Mouse (Mus musculus): ENCODE measurements around the gene Gm8232. TPM values are rescaled to one million over a fixed set of nuclear protein-coding genes. Genes with fewer than 3 reads are reported as not detected.
"Not testable (repeated sequence)": the region's sequence is repeated elsewhere in the genome, so short reads cannot be mapped to it uniquely, and the experiment has no call there.

Gm8232 gene
- polyA plus RNA-seq (2014; fragmentation: Nextera tagmentation; extraction: Ambion mirVana): not detected in 2 replicates

DNA sequence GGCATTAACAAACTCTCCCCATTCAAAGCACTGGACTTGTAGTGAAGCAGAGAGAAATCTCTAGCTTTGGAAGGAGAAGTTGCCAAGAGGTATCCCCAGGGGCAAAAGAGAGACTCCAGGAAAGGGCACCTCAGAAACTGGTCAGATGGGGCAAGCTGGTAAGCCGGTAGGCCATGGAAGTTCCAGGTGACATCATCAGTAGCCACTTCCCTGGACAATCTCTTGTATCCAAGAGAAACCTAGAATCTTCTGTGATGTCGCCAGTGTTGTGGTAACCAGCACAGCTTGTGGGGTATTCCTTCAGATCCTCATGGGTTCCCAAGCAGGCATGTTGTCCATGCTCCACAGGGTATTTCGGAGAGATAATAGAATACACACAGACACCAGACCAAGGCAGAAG, at the start of gene Gm8232:
Gene Gm8232 (plus strand): TSS at position 301 of the 400 bp plus-strand sequence.
- not testable (repeated sequence) for H3K36me3 ChIP-seq (ENCODE audit: control insufficient read depth, insufficient read depth, low read length); H3K27me3 ChIP-seq (replicated peaks; ENCODE audit: control insufficient read depth, insufficient read depth, low read length); H3K9ac ChIP-seq (ENCODE audit: low read length); DNase-seq (ENCODE audit: low spot score); H3K9me3 ChIP-seq (replicated peaks; ENCODE audit: control insufficient read depth, low read length); ATAC-seq; H3K27ac ChIP-seq (ENCODE audit: low read depth, low read length); H3K4me2 ChIP-seq (ENCODE audit: low read length); H3K4me3 ChIP-seq (ENCODE audit: low read depth, low read length); H3K4me1 ChIP-seq (ENCODE audit: control insufficient read depth, insufficient read depth, low read length)
- 94% methylated on average over 3 of the region's 3 CpGs for WGBS

DNA sequence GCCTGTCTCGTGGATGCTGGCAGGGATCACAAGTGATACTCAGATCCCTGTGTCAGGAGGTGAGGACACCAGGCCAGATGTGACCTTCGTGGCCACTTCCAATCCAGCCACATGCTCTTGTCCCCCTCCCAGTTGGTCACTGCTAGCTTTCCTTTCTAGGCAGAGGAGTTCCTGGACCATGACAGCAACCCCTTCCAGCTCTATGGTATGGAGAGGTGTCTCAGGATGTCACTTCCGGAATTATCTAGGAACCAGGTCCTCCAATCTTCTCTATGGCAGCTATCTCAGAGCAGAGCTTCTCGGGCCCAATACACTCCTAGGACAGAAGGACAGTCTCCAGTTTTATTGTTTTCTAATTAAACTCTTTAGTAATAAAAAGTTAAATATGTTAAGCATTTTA, 49.2 kb upstream of the Gm8232 start:
- WGBS: 89% methylated on average over 3 of the region's 4 CpGs

DNA sequence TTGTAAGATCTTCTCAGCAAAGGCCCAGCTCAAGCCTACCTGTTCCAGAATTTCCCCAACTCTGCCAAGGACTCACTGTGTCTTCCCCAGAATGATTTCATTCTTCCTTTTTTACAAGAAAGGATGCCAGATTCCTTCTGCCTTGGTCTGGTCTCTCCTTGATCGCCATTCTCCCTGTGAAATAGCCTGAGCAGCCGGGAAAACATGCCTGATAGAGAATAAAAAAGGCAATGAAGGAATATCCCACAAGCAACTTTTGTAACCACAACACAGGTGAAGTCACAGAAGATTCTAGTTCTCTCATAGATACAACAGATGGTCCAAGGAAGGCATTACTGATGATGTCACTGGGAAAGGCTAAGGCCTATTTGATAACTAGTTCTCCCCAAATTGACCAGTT, 22.8 kb upstream of the Gm8232 start, which contains the start of gene Gm3371:
Gene Gm3371 (minus strand): TSS at position 101 of the 400 bp plus-strand sequence.
- not testable (repeated sequence) for H3K4me3 ChIP-seq (ENCODE audit: low read depth, low read length); ATAC-seq; H3K27me3 ChIP-seq (replicated peaks; ENCODE audit: control insufficient read depth, insufficient read depth, low read length); H3K9ac ChIP-seq (ENCODE audit: low read length); H3K36me3 ChIP-seq (ENCODE audit: control insufficient read depth, insufficient read depth, low read length); H3K4me2 ChIP-seq (ENCODE audit: low read length); DNase-seq (ENCODE audit: low spot score); H3K9me3 ChIP-seq (replicated peaks; ENCODE audit: control insufficient read depth, low read length); H3K27ac ChIP-seq (ENCODE audit: low read depth, low read length); H3K4me1 ChIP-seq (ENCODE audit: control insufficient read depth, insufficient read depth, low read length)
- WGBS: no CpG with 5 or more reads among the region's 2 CpGs

More for the DNA sequence above, 49.2 kb upstream of the Gm8232 start:
- not testable (repeated sequence) for H3K27ac ChIP-seq (ENCODE audit: low read depth, low read length); H3K4me2 ChIP-seq (ENCODE audit: low read length); H3K9me3 ChIP-seq (replicated peaks; ENCODE audit: control insufficient read depth, low read length); ATAC-seq; DNase-seq (ENCODE audit: low spot score); H3K9ac ChIP-seq (ENCODE audit: low read length); H3K4me3 ChIP-seq (ENCODE audit: low read depth, low read length); H3K36me3 ChIP-seq (ENCODE audit: control insufficient read depth, insufficient read depth, low read length); H3K27me3 ChIP-seq (replicated peaks; ENCODE audit: control insufficient read depth, insufficient read depth, low read length); H3K4me1 ChIP-seq (ENCODE audit: control insufficient read depth, insufficient read depth, low read length)

Other genes with a start within 250 kb of the Gm8232 start
- gene Gm8212, start 236.0 kb upstream of the Gm8232 start, polyA plus RNA-seq (2014; fragmentation: Nextera tagmentation; extraction: Ambion mirVana): not detected in 2 replicates
- gene 4930503E14Rik, start 220.4 kb upstream of the Gm8232 start, polyA plus RNA-seq (2014; fragmentation: Nextera tagmentation; extraction: Ambion mirVana): not detected in 2 replicates
- gene Gm8220, start 148.1 kb upstream of the Gm8232 start, polyA plus RNA-seq (2014; fragmentation: Nextera tagmentation; extraction: Ambion mirVana): not detected in 2 replicates
- not detected in 2 replicates for gene Gm5930, start 95.1 kb upstream of the Gm8232 start, polyA plus RNA-seq (2014; fragmentation: Nextera tagmentation; extraction: Ambion mirVana)
- not detected in 2 replicates for gene Gm8229, start 68.3 kb upstream of the Gm8232 start, polyA plus RNA-seq (2014; fragmentation: Nextera tagmentation; extraction: Ambion mirVana)
- gene Gm3371, start 22.9 kb upstream of the Gm8232 start, polyA plus RNA-seq (2014; fragmentation: Nextera tagmentation; extraction: Ambion mirVana): not detected in 2 replicates
- gene BC061237, start 58.8 kb downstream of the Gm8232 start, polyA plus RNA-seq (2014; fragmentation: Nextera tagmentation; extraction: Ambion mirVana): not detected in 2 replicates
- gene Gm17093, start 84.6 kb downstream of the Gm8232 start, polyA plus RNA-seq (2014; fragmentation: Nextera tagmentation; extraction: Ambion mirVana): not detected in 2 replicates
- not detected in 2 replicates for gene Gm8247, start 149.5 kb downstream of the Gm8232 start, polyA plus RNA-seq (2014; fragmentation: Nextera tagmentation; extraction: Ambion mirVana)
- gene Gm5624, start 194.3 kb downstream of the Gm8232 start, polyA plus RNA-seq (2014; fragmentation: Nextera tagmentation; extraction: Ambion mirVana): not detected in 2 replicates

Measured in forebrain, embryonic 14.5 days (tissue).